Comparison of ENCODE assay signal across 12 mouse cellular contexts in the genomic region with DNA sequence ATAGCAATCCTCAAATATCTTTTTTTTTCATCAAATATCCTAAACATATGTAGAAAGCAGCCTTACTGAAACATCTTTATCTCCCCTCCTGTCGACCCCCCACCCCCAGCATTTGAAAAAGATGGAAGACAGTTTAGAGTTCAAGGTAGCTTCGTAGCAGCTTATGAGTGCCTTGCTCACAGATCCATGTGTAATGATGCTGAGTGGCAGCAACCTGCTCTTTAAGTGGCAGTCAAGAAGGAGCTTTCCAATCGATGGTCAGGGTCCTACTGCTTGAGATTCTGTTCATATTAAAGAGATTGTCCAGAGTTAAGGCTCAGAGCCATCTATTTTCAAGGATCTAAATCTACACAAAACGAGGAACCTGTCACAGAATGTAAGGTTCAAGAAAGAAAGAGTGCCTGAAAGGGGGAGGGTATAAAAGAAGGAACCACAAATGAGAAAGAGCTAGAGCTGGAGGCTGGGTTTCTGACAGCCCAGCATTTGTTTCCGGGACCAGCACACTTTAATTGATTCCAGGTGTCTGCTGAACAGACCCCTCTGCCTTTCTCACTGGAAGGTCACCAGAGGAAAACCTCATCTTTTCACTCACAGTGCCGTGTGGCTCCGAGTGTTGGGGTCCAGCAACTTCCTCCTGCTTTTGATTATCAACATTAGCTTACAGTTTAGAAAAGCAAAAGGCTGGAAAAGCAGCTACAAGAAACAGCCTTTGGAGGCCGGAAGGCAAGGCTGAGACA. TPM values are rescaled to one million over a fixed set of nuclear protein-coding genes. Genes with fewer than 3 reads are reported as not detected.
DNase-seq lines count a peak whose midpoint lies in the region; ATAC-seq and TF ChIP-seq lines count a peak whose summit lies in the region.
"Had no signal": no experiment of that assay in that cellular context is flagged by ENCODE, and none has a peak within 500 bp of the region (broad histone marks: within the 10 kb centered on the region; RNA-seq: fewer than 3 reads in every experiment).

No protein-coding gene starts in this region.

- no peak for ATAC-seq in kidney, embryonic 15.5 days (replicated peaks; ENCODE audit: low FRiP score)
- ATAC-seq: liver, postnatal 0 days; midbrain, embryonic 13.5 days had no signal

- peaks cover 7% of the 10 kb centered on the region for H3K4me1 ChIP-seq in thymus, adult 2 months (replicated peaks; ENCODE audit: control insufficient read depth, insufficient read depth, low read length)
- peaks cover 37% of the 10 kb centered on the region for H3K4me1 ChIP-seq in embryonic facial prominence, embryonic 10.5 days
- no peaks in the 10 kb centered on the region for H3K4me1 ChIP-seq in kidney, embryonic 15.5 days
- H3K4me1 ChIP-seq: hindbrain, embryonic 15.5 days; midbrain, embryonic 13.5 days had no signal

- DNase-seq in thymus, adult 2 months: peak; percentile 2
- no peak for DNase-seq in thymus, postnatal 10 days (ENCODE audit: low spot score in 2 of 2)
- peak; percentile 82 for DNase-seq in embryonic facial prominence, embryonic 10.5 days (ENCODE audit: low spot score)
- DNase-seq in hindlimb bud, embryonic 11.5 days (ENCODE audit: extremely low spot score, low read depth, low spot score): peak; percentile 86
- peak; percentile 7 for DNase-seq in thymus, postnatal 25 days
- no peak for DNase-seq in lung, adult 18-20 months
- DNase-seq: kidney, postnatal 25 days; liver, postnatal 0 days had no signal

- H3K27ac ChIP-seq in thymus, adult 2 months (ENCODE audit: control insufficient read depth, insufficient read depth, low read length): peak overlapping the region; percentile 62; the same call in 1 of the 2 replicates
- H3K27ac ChIP-seq in embryonic facial prominence, embryonic 10.5 days (replicated peaks): peak overlapping the region; percentile 78
- no peak overlapping the region for H3K27ac ChIP-seq in kidney, embryonic 15.5 days
- H3K27ac ChIP-seq: heart, embryonic 10.5 days; hindbrain, embryonic 15.5 days; midbrain, embryonic 13.5 days had no signal

- H3K4me2 ChIP-seq in kidney, embryonic 15.5 days: no peak overlapping the region
- H3K4me2 ChIP-seq: hindbrain, embryonic 15.5 days; midbrain, embryonic 13.5 days had no signal

- 26% methylated on average over 8 of the region's 8 CpGs for WGBS in thymus, adult 2 months
- WGBS in embryonic facial prominence, embryonic 10.5 days: 30% methylated on average over 8 of the region's 8 CpGs
- 39% methylated on average over 8 of the region's 8 CpGs for WGBS in kidney, embryonic 15.5 days

- H3K27me3 ChIP-seq in thymus, adult 2 months (ENCODE audit: control insufficient read depth, insufficient read depth, low read length): no peaks in the 10 kb centered on the region
- H3K27me3 ChIP-seq in embryonic facial prominence, embryonic 10.5 days (replicated peaks; ENCODE audit: low read depth, poor library complexity, severe bottlenecking): no peaks in the 10 kb centered on the region
- H3K27me3 ChIP-seq in kidney, embryonic 15.5 days: no peaks in the 10 kb centered on the region
- H3K27me3 ChIP-seq: hindbrain, embryonic 15.5 days; midbrain, embryonic 13.5 days had no signal

- H3K9ac ChIP-seq in kidney, embryonic 15.5 days: no peak overlapping the region
- H3K9ac ChIP-seq: hindbrain, embryonic 15.5 days; liver, postnatal 0 days; midbrain, embryonic 13.5 days had no signal

- no peaks in the 10 kb centered on the region for H3K9me3 ChIP-seq in embryonic facial prominence, embryonic 10.5 days
- no peaks in the 10 kb centered on the region for H3K9me3 ChIP-seq in kidney, embryonic 15.5 days (replicated peaks)
- H3K9me3 ChIP-seq: heart, embryonic 10.5 days; hindbrain, embryonic 15.5 days; midbrain, embryonic 13.5 days had no signal

- H3K36me3 ChIP-seq in thymus, adult 2 months (ENCODE audit: control insufficient read depth, insufficient read depth, low read length): no peaks in the 10 kb centered on the region
- peaks cover 13% of the 10 kb centered on the region; the same call in 1 of the 2 replicates for H3K36me3 ChIP-seq in embryonic facial prominence, embryonic 10.5 days (replicated peaks)
- H3K36me3 ChIP-seq in kidney, embryonic 15.5 days: peaks cover 2% of the 10 kb centered on the region; the same call in 1 of the 2 replicates
- H3K36me3 ChIP-seq: heart, embryonic 10.5 days; hindbrain, embryonic 15.5 days; midbrain, embryonic 13.5 days had no signal

- H3K4me3 ChIP-seq in thymus, adult 2 months (ENCODE audit: control insufficient read depth, insufficient read depth, low read length): no peak overlapping the region
- 0 out of 2 replicates have a peak overlapping the region, but pooled peaks have one; percentile 14 for H3K4me3 ChIP-seq in embryonic facial prominence, embryonic 10.5 days
- no peak overlapping the region for H3K4me3 ChIP-seq in kidney, embryonic 15.5 days (replicated peaks)
- H3K4me3 ChIP-seq: heart, embryonic 10.5 days; hindbrain, embryonic 15.5 days; midbrain, embryonic 13.5 days had no signal

- no peak for TF ChIP-seq POLR2A in thymus, adult 2 months (IDR thresholded peaks at IDR 0.05; ENCODE audit: control insufficient read depth, extremely low read depth, insufficient read depth, low read length, poor library complexity)

- no peak for TF ChIP-seq CTCF in thymus, adult 2 months (IDR thresholded peaks at IDR 0.05; ENCODE audit: borderline replicate concordance, control insufficient read depth, extremely low read depth, insufficient read depth, low read length, poor library complexity)

RNA-seq across cellular contexts. Expression of gene Dse, which starts 31.5 kb away (rescaled TPM):
- polyA plus RNA-seq in thymus, adult 2 months (2012; rRNA removed): 6.3 and 7.5 TPM in 2 replicates
- 29.1 and 33.6 TPM in 2 replicates for polyA plus RNA-seq in embryonic facial prominence, embryonic 10.5 days (2016; fragmentation: Nextera tagmentation; extraction: Ambion mirVana)
- polyA plus RNA-seq in kidney, embryonic 15.5 days (2015; fragmentation: Nextera tagmentation; extraction: Ambion mirVana): 22.2 and 23.5 TPM in 2 replicates

RNA-seq across cellular contexts. Expression of gene Calhm6, which starts 48.3 kb away (rescaled TPM):
- 13.5 and 16.5 TPM in 2 replicates for polyA plus RNA-seq in thymus, adult 2 months (2012; rRNA removed)
- 0.62 and 0.68 TPM in 2 replicates for polyA plus RNA-seq in embryonic facial prominence, embryonic 10.5 days (2016; fragmentation: Nextera tagmentation; extraction: Ambion mirVana)
- 0.75 and 0.90 TPM in 2 replicates for polyA plus RNA-seq in kidney, embryonic 15.5 days (2015; fragmentation: Nextera tagmentation; extraction: Ambion mirVana)

Comparison
In these comparisons a context has a peak if more than half of its experiments do, and no peak if none do; other contexts are left out.
1. DNase-seq: peak in thymus, adult 2 months (single experiment), embryonic facial prominence, embryonic 10.5 days (single experiment), hindlimb bud, embryonic 11.5 days (single experiment) and thymus, postnatal 25 days (single experiment); none in thymus, postnatal 10 days (0 of 2) and lung, adult 18-20 months (0 of 2).